Mouse (Mus musculus): ENCODE measurements around the gene Rnf167.

DNA sequence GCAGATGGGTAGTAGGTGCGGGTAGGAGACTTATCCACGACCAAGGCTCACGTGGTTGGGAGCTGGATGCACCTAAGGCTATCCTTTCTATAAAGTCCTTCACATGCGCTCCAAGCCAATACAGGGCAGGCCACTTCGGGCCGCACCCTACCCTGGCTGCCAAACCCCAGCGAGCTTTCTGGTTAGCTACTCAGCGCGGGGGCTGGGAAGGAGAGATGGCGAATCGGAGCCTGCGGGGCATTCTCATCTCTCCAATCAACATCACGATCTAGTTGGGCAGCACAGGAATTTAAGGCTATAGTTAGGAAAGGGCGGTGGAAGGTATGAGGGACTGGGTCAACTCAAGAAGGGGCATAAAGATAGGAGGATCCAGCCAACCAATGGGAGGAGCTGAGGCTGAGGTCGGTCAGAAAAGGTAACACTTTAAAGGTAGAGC, 21.3 kb downstream of the Rnf167 start:
- TF ChIP-seq CTCF (IDR thresholded peaks at IDR 0.05; ENCODE audit: control insufficient read depth, insufficient read depth, insufficient read length) (no peak), MAX (IDR thresholded peaks at IDR 0.05) (no peak), CEBPB (IDR thresholded peaks at IDR 0.05; ENCODE audit: low read depth) (no peak)
